Mouse (Mus musculus): Measurements from ENCODE around the gene Ifih1.

The Ifih1 gene

GRCm38 (mm10) chr2:62646014-62646645 is at the start of gene Ifih1:
Ifih1 (minus strand) TSS chr2:62646255.
- DNase-seq (ENCODE audit: low read depth, low spot score) = no peak

GRCm38 (mm10) chr2:62685934-62686333 is 39.9 kb upstream of the Ifih1 start:
- peak; percentile 58 for DNase-seq (ENCODE audit: low read depth, low spot score)

- DNase-seq (ENCODE audit: low read depth, low spot score) = no peak
These were observed 39.0 kb upstream of the Ifih1 start for GRCm38 (mm10) chr2:62684989-62685595.

- DNase-seq (ENCODE audit: low read depth, low spot score) = peak; percentile 81
These were observed 35.6 kb upstream of the Ifih1 start for GRCm38 (mm10) chr2:62681667-62682066.

- DNase-seq (ENCODE audit: low read depth, low spot score) = no peak
These were observed 26.7 kb upstream of the Ifih1 start for GRCm38 (mm10) chr2:62672788-62673187.

- no peak for DNase-seq (ENCODE audit: low read depth, low spot score)
These were observed 24.7 kb upstream of the Ifih1 start for GRCm38 (mm10) chr2:62670767-62671166.

GRCm38 (mm10) chr2:62670301-62670700 is 24.2 kb upstream of the Ifih1 start:
- no peak for DNase-seq (ENCODE audit: low read depth, low spot score)

GRCm38 (mm10) chr2:62669848-62670247 is 23.8 kb upstream of the Ifih1 start:
- DNase-seq (ENCODE audit: low read depth, low spot score) = no peak

GRCm38 (mm10) chr2:62665536-62665935 is 19.5 kb upstream of the Ifih1 start:
- no peak for DNase-seq (ENCODE audit: low read depth, low spot score)

GRCm38 (mm10) chr2:62664839-62665238 is 18.8 kb upstream of the Ifih1 start:
- no peak for DNase-seq (ENCODE audit: low read depth, low spot score)

GRCm38 (mm10) chr2:62664135-62664670 is 18.1 kb upstream of the Ifih1 start, which contains the start of gene Gca:
Gca (plus strand) TSS chr2:62664285.
- DNase-seq (ENCODE audit: low read depth, low spot score) = peak; percentile 86

- DNase-seq (ENCODE audit: low read depth, low spot score) = no peak
These were observed 16.5 kb upstream of the Ifih1 start for GRCm38 (mm10) chr2:62662560-62662959.

- no peak for DNase-seq (ENCODE audit: low read depth, low spot score)
These were observed 14.5 kb upstream of the Ifih1 start for GRCm38 (mm10) chr2:62660565-62660964.

GRCm38 (mm10) chr2:62656072-62656471 is 10.0 kb upstream of the Ifih1 start:
- no peak for DNase-seq (ENCODE audit: low read depth, low spot score)

- peak; percentile 66 for DNase-seq (ENCODE audit: low read depth, low spot score)
These were observed 8.7 kb upstream of the Ifih1 start for GRCm38 (mm10) chr2:62654519-62655338.

- DNase-seq (ENCODE audit: low read depth, low spot score) = no peak
These were observed 6.4 kb upstream of the Ifih1 start for GRCm38 (mm10) chr2:62652466-62652865.

GRCm38 (mm10) chr2:62651890-62652289 is 5.8 kb upstream of the Ifih1 start:
- no peak for DNase-seq (ENCODE audit: low read depth, low spot score)

GRCm38 (mm10) chr2:62646671-62647289 is 725 bp upstream of the Ifih1 start:
- DNase-seq (ENCODE audit: low read depth, low spot score) = no peak

- DNase-seq (ENCODE audit: low read depth, low spot score) = no peak
These were observed 580 bp downstream of the Ifih1 start for GRCm38 (mm10) chr2:62645475-62645874.

- no peak for DNase-seq (ENCODE audit: low read depth, low spot score)
These were observed 1.2 kb downstream of the Ifih1 start for GRCm38 (mm10) chr2:62644891-62645290.

GRCm38 (mm10) chr2:62643405-62644305 is 2.4 kb downstream of the Ifih1 start:
- no peak for DNase-seq (ENCODE audit: low read depth, low spot score)
